Mouse (Mus musculus) MEL (cell line): ENCODE results near the gene Gnai2.

ENCODE experiments used
- CTCF ChIP-seq, 3 experiments: IDR thresholded peaks in 2 of 3; conservative IDR thresholded peaks in 1 of 3; 2 replicates each; pipeline ENCODE4 v1.5.1; 2011 to 2012; ENCODE audit warnings: low read length in 3 of 3, low read depth in 2 of 3, mild to moderate bottlenecking in 2 of 3, improper control_type of control experiment in 1 of 3, inconsistent platforms in 1 of 3, mixed read lengths in 1 of 3, moderate library complexity in 1 of 3; ENCODE audit not compliant: control insufficient read depth in 1 of 3, insufficient read depth in 1 of 3, poor library complexity in 1 of 3, severe bottlenecking in 1 of 3
- EP300 ChIP-seq, 2 experiments: IDR thresholded peaks; 2 replicates each; pipeline ENCODE4 v1.6.1; 2011; ENCODE audit warnings: improper control_type of control experiment in 2 of 2, low read length in 2 of 2, low read depth in 1 of 2, mild to moderate bottlenecking in 1 of 2
- GABPA ChIP-seq: IDR thresholded peaks from 2 replicates; pipeline ENCODE4 v1.6.1; 2012; ENCODE audit warnings: low read depth, mild to moderate bottlenecking, inconsistent platforms, low read length, improper control_type of control experiment, moderate library complexity
- MEF2A ChIP-seq: IDR thresholded peaks from 2 replicates; pipeline ENCODE4 v1.6.1; 2014; ENCODE audit warnings: low read depth, mild to moderate bottlenecking, inconsistent platforms, low read length, improper control_type of control experiment; ENCODE audit not compliant: poor library complexity, insufficient replicate concordance, severe bottlenecking; ENCODE audit errors: extremely low read depth
- POLR2A ChIP-seq, 2 experiments: IDR thresholded peaks; 2 replicates each; pipeline ENCODE4 v1.6.1; 2011 to 2012; ENCODE audit warnings: low read length in 2 of 2, mild to moderate bottlenecking in 2 of 2, control low read depth in 1 of 2, improper control_type of control experiment in 1 of 2, low read depth in 1 of 2, moderate library complexity in 1 of 2; ENCODE audit not compliant: control insufficient read depth in 1 of 2, insufficient read depth in 1 of 2, poor library complexity in 1 of 2
- POLR2AphosphoS2 ChIP-seq: IDR thresholded peaks from 2 replicates; pipeline ENCODE4 v1.6.1; 2011; ENCODE audit warnings: low read length, improper control_type of control experiment
- SIN3A ChIP-seq: IDR thresholded peaks from 2 replicates; pipeline ENCODE4 v1.6.1; 2012; ENCODE audit warnings: low read length, improper control_type of control experiment, inconsistent platforms
- UBTF ChIP-seq: IDR thresholded peaks from 2 replicates; pipeline ENCODE4 v1.6.1; 2012; ENCODE audit warnings: low read depth, mild to moderate bottlenecking, inconsistent platforms, low read length, improper control_type of control experiment, moderate library complexity, borderline replicate concordance; ENCODE audit not compliant: insufficient read depth

GRCm38 (mm10) chr9:107626844-107627277 lies 8.3 kb downstream of the Gnai2 start:
- no peak for TF ChIP-seq MEF2A
- TF ChIP-seq POLR2AphosphoS2, result no peak
- TF ChIP-seq EP300 (IDR thresholded peaks at IDR 0.05; ENCODE audit: low read depth in 1 of 2, low read length in 2 of 2), result no peak
- peak; percentile 72 to 91 (median 81) for TF ChIP-seq CTCF (IDR thresholded peaks at IDR 0.05 in 2 of 3, conservative IDR thresholded peaks at IDR 0.05 in 1 of 3; ENCODE audit: control insufficient read depth in 1 of 3, insufficient read depth in 1 of 3, low read depth in 2 of 3, low read length in 3 of 3, poor library complexity in 1 of 3, severe bottlenecking in 1 of 3)
- TF ChIP-seq GABPA, result no peak
- no peak for TF ChIP-seq UBTF
- no peak for TF ChIP-seq POLR2A (IDR thresholded peaks at IDR 0.05; ENCODE audit: control insufficient read depth in 1 of 2, insufficient read depth in 1 of 2, low read depth in 1 of 2, low read length in 2 of 2, poor library complexity in 1 of 2)
- peak; percentile 48; the same call in 1 of the 2 replicates for TF ChIP-seq SIN3A
